Mouse (Mus musculus) left cerebral cortex, postnatal 14 days (tissue): ENCODE measurements around the gene Nfkb1. TPM values are rescaled to one million over a fixed set of nuclear protein-coding genes. Genes with fewer than 3 reads are reported as not detected.

Source experiments
- DNase-seq, 2 experiments: peaks; one replicate each; pipeline ENCODE4 v3.0.0; 2021 to 2022; ENCODE audit warnings: low spot score in 2 of 2, mixed read lengths in 1 of 2
- intact Hi-C: fragments of 180-260 bp; cut with DNase I; formaldehyde crosslinking; loops from one replicate; pipeline ENCODE4 v1.15.1; 2025
- total RNA-seq, 2 experiments: library from RNA; stranded (reverse); gene quantifications; 2 replicates each; pipeline ENCODE4 v1.2.3; 2021

Gene Nfkb1
- total RNA-seq, 2 experiments from 2014 or later = 17.2 to 18.1 TPM

GRCm38 (mm10) chr3:135711613-135712012 lies 20.3 kb upstream of the Nfkb1 start:
- no peak for DNase-seq
- intact Hi-C loops = loop anchor here (10.0 kb wide), 1 partner anchor 277 kb away; the partner anchor contains the start of gene Ube2d3

GRCm38 (mm10) chr3:135711040-135711570 lies 19.8 kb upstream of the Nfkb1 start:
- intact Hi-C loops = loop anchor here (10.0 kb wide), 1 partner anchor 276 kb away; the partner anchor contains the start of gene Ube2d3
- DNase-seq = no peak

- intact Hi-C loops = no loop called here
- DNase-seq = no peak
Measured at GRCm38 (mm10) chr3:135703307-135703706, 12.0 kb upstream of the Nfkb1 start.

GRCm38 (mm10) chr3:135702658-135703057 lies 11.3 kb upstream of the Nfkb1 start:
- DNase-seq = no peak
- intact Hi-C loops = no loop called here

- intact Hi-C loops = no loop called here
- DNase-seq = no peak
Measured at GRCm38 (mm10) chr3:135699523-135700264, 8.3 kb upstream of the Nfkb1 start.

GRCm38 (mm10) chr3:135698466-135698975 lies 7.2 kb upstream of the Nfkb1 start:
- intact Hi-C loops = no loop called here
- DNase-seq = no peak

GRCm38 (mm10) chr3:135696262-135696661 lies 4.9 kb upstream of the Nfkb1 start:
- intact Hi-C loops = no loop called here
- no peak for DNase-seq

GRCm38 (mm10) chr3:135692999-135693398 lies 1.7 kb upstream of the Nfkb1 start:
- intact Hi-C loops = no loop called here
- DNase-seq = no peak

- intact Hi-C loops = no loop called here
Measured at GRCm38 (mm10) chr3:135690568-135691190, 668 bp downstream of the Nfkb1 start.

GRCm38 (mm10) chr3:135689773-135690567 lies 1.4 kb downstream of the Nfkb1 start:
- intact Hi-C loops = no loop called here
- DNase-seq = no peak

More at GRCm38 (mm10) chr3:135690568-135691190, 668 bp downstream of the Nfkb1 start:
- DNase-seq = no peak

- intact Hi-C loops = no loop called here
- no peak for DNase-seq
Measured at GRCm38 (mm10) chr3:135688970-135689772, 2.2 kb downstream of the Nfkb1 start.

GRCm38 (mm10) chr3:135687965-135688364 lies 3.4 kb downstream of the Nfkb1 start:
- intact Hi-C loops = no loop called here
- no peak for DNase-seq

- intact Hi-C loops = no loop called here
- no peak for DNase-seq
Measured at GRCm38 (mm10) chr3:135686419-135686818, 4.9 kb downstream of the Nfkb1 start.

- intact Hi-C loops = no loop called here
- no peak for DNase-seq
Measured at GRCm38 (mm10) chr3:135683275-135683674, 8.1 kb downstream of the Nfkb1 start.

- DNase-seq = no peak
- intact Hi-C loops = no loop called here
Measured at GRCm38 (mm10) chr3:135682240-135682639, 9.1 kb downstream of the Nfkb1 start.

GRCm38 (mm10) chr3:135681272-135681783 lies 10.0 kb downstream of the Nfkb1 start:
- DNase-seq = no peak
- intact Hi-C loops = no loop called here

- intact Hi-C loops = no loop called here
- DNase-seq = no peak
Measured at GRCm38 (mm10) chr3:135680213-135680843, 11.0 kb downstream of the Nfkb1 start.

- intact Hi-C loops = no loop called here
- DNase-seq = no peak
Measured at GRCm38 (mm10) chr3:135677064-135677463, 14.3 kb downstream of the Nfkb1 start.
